Mouse (Mus musculus) CD4-positive, CD25-positive, alpha-beta regulatory T cell, adult 4 months (primary cell): ENCODE data around the gene Papln. TPM values are rescaled to one million over a fixed set of nuclear protein-coding genes. Genes with fewer than 3 reads are reported as not detected.

Experiments
- ATAC-seq: one replicate; pipeline ENCODE4 v1.8.0; 2017
- polyA plus RNA-seq, 2 experiments: library from polyadenylated mRNA; unstranded; fragments of 100-300 nt; shearing (Covaris generic); gene quantifications; one replicate each; pipeline ENCODE4 v1.2.1; 2017

The Papln gene
- not detected for polyA plus RNA-seq

DNA sequence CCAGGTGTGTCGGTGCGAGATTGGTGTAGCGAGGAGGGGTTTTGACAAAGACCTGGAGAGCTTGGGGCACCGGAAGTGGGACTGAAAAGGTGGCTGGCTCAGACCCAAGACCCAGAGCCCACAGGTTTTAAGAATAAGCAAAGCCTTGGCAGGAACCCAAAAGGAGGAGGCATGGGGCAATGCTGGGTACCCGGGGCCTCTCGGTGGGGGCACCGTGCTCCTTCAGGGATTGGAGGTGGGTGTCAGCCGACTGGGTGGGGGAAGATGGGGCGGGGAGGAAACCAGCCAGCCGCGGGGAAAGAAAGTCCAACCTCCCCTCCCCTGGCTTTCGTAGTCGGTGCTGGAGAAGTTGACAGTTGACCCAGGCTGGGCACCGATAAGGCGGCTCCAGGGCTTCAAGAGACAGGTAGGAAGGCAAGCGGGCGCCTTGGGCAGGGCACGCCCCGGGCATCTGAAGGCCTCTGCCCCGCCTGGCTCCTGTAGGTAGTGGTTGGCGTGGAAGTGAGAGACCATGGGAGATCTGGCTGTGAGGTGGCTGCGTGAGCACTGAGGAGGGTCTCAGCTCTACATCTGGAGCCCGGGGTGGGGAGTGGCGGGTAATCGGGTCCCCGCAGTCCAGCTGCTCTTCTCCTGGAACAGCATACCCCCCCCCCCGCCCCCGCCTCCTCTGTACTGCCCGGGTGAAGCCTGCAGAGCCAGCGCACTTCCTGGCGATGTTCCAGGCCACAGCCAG, at the start of gene Papln:
Gene Papln, plus strand, starts transcription at position 324 of the 733 bp plus-strand sequence.
- ATAC-seq: peak; percentile 43

- peak; percentile 63 for ATAC-seq
Observed at GRCm38 (mm10) chr12:83713749-83714148, 49.7 kb upstream of the Papln start.

DNA sequence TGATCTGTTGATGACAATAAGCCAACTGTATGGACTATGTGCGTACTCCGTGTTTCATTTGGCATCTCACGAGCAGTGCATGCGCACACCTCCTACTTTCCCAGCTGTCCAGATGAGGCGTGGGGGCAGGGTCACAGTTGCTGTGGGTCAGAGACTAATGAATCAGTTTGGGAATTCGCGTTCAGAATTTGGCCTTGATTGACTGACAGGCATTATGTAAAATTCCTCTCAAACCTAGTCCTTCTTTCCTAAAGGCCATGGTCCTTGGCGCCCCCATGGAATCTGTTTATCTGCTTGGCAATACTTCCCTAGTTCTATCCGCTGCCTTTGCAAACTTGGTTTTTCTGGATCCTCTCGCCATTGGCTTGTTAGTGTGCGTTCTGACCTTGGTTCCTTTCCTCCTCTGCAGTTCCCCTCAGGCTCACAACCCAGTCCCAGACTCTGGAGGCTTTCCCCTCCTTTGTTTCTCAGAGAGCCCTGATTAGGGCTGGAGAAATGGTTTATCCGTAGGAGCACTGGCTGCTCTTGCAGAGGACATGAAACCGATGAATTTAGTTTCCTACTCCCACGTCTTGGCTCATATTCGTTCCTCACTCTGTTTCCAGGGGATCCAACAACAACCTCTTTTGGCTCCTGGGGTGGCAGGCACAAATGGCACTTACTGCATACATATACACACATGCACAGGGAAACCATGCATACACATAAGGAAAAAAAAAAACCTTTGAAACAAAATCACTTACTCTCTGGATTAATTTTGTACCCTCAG, 46.8 kb upstream of the Papln start:
- ATAC-seq: no peak

GRCm38 (mm10) chr12:83719431-83719830, 44.0 kb upstream of the Papln start:
- no peak for ATAC-seq

- ATAC-seq: no peak
Observed at GRCm38 (mm10) chr12:83721281-83721680, 42.2 kb upstream of the Papln start.

DNA sequence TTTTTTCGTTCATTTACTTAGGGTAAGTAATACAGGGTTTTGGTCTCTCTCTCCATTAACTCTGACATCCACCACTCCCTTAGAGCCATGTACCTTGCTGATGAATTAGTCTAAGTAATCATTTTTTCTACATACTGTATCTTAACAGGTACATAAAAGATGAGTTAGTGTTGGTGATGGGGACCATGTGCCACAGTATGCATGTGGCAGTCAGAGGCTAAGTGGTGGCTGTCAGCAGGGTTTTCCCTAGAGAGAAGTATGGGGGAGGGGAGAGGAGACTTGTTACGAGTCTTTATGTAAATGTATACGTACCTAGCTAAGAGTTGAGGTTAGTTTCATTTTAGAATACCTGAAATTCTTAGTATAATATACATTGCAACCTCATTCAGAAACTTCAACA, 40.4 kb upstream of the Papln start:
- no peak for ATAC-seq

DNA sequence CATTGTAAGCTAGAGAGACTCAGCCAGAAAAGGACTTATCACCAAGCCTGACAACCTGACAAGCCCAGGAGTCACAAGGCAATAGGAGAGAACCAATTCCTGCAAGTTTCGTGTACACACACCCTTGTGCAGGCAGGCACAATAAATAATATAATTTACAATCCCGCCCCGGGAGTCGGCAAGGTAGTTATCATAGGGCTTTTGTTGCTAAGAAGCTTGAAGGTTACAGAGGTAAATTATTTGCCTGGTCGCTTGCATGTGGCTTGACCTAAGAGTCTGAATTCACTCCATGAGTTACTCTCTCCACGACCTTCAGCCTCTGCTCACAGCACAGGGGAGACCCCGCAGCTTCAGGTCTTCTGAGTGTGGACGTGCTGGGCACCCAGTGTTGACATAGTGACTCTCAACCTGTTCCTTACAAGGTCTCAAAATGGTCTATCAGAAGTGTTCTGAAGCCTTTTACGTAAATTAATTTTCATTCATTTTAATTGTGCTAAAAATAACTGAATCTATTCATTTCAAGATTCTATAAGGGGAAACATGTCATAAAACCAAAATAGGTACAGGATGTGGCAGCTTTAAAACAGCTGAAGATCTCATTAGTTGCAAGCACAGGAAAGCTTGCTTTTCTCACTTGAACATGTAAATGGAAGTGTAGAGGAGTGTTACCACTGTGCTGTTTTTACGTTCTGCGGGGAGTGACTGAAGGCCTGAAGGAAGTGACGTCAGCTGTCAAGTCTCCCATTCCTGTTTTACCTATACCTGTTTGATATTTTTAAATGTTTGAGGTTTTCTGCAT, 36.7 kb upstream of the Papln start:
- ATAC-seq: peak; percentile 34

- ATAC-seq: no peak
Observed at GRCm38 (mm10) chr12:83732225-83732624, 31.2 kb upstream of the Papln start.

- ATAC-seq: no peak
Observed at GRCm38 (mm10) chr12:83734047-83734446, 29.4 kb upstream of the Papln start.

GRCm38 (mm10) chr12:83736236-83736635, 27.2 kb upstream of the Papln start:
- ATAC-seq: no peak

DNA sequence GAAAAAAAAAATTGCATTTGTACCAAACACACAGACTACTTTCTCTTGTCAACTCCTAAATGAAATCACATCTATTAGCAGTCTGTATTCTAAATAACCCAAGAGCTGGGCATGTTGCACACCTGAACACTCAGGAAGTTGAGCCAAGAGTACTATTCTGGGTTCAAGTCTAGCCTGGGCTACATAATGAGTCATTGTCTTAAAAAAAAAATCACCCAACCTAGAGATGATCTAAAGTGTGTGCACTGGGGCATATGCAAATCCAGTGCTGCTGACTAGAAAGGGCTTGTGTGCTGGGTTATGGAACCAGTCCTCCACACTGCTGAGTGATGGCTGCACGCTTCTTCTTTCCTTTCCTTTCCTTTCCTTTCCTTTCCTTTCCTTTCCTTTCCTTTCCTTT, 24.8 kb upstream of the Papln start:
- ATAC-seq: no peak

GRCm38 (mm10) chr12:83741722-83742121, 21.7 kb upstream of the Papln start:
- ATAC-seq: no peak

DNA sequence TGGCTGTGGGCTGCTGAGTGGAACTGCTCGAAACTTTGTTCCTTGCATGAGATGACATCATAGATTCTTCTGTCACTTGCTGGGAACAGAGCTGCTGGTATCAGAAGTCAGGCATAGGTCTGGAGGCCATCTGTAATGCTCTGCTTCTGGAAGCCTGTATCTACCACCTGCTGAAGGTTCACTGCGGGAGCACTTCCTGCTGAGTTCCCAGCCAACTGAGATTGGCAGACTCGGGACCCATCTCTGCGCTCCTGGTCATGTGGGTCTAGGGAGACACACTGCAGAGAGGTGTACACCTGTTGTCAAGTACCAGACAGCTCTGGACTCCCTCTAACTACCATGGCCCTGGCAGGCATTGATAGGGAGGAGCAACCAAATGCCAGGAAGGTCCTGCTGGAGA, 20.6 kb upstream of the Papln start:
- no peak for ATAC-seq

GRCm38 (mm10) chr12:83743712-83744111, 19.7 kb upstream of the Papln start:
- no peak for ATAC-seq

DNA sequence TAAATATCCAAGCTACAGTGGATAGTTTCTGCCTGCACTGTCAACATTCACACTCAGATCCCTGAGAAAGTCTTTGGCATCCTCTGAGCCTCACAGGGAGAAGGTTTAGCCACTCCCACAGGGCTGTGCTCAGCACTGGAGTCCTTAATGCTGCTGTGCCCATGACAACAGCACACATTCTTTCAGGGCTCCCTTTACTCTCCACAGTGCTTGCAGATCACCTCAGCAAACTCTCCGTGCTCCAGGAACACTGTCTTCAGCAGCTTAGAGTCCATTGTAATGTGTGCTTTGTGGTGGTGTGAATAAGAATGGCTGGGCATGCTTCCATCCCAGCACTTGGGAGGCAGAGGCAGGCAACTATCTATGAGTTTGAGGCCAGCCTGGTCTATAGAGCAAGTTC, 14.2 kb upstream of the Papln start:
- no peak for ATAC-seq

GRCm38 (mm10) chr12:83752495-83752894, 10.9 kb upstream of the Papln start:
- no peak for ATAC-seq

DNA sequence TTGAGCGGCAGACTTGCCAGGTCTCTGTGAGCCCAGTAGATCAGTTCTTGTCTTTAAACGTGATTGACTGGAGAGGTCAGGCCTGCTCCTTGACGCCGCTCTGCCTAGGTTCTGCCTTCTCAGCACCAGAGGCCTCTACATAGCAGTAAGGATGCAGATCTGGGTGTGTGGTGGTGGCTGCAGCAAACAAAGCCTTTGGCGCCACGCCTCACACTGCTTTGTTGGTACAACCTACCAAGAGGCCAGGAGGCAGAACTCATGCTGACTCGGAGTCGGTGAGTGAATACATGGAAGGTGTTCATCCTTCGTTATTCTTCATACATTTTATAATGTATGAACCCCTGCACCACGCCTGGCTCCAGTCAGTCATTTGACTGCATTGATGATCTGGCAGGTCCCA, 4.7 kb upstream of the Papln start:
- no peak for ATAC-seq

GRCm38 (mm10) chr12:83760201-83760600, 3.2 kb upstream of the Papln start:
- ATAC-seq: no peak

DNA sequence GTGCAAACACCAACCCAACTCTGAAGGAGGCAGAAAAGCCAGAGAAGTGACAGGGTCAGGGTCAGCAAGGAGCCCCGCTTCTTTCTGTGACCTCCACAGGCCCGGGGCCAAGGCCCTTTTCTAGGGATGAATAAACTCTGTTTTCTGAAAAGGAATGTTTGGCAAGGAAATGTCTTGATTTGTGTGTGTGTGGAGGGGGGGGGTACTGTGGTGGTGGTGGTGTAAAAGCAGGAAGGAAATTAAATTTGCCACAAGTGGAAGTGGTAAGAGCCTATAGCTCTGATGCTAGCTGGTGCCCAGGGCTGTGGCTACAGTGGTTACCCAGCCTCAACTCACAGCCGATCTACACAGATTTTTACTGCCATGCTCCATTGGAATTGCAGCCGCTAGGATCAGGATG, 728 bp upstream of the Papln start:
- ATAC-seq: peak; percentile 58

- ATAC-seq: no peak
Observed at GRCm38 (mm10) chr12:83764044-83764365, 571 bp downstream of the Papln start.

DNA sequence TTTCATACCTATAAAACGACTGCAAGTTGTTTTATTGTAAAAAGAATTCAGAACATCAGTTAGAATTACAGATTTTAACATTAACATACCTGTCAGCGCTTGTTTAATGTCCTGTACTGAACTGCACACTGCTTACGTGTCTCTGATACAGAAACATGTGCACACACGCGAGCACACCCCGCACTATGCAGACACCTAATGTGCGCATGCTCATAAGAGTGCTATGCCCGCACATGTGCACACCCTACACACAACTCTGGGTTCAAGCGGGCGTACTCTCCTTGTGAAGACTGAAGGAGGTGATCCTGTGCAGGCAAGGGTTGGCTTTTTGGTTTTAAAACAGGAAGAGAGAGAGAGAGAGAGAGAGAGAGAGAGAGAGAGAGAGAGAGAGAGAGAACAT, 1.1 kb downstream of the Papln start:
- no peak for ATAC-seq

GRCm38 (mm10) chr12:83765965-83766603, 2.6 kb downstream of the Papln start:
- ATAC-seq: no peak

GRCm38 (mm10) chr12:83767833-83768232, 4.4 kb downstream of the Papln start:
- no peak for ATAC-seq
